12 mouse cellular contexts compared by ENCODE assay signal in the genomic region with DNA sequence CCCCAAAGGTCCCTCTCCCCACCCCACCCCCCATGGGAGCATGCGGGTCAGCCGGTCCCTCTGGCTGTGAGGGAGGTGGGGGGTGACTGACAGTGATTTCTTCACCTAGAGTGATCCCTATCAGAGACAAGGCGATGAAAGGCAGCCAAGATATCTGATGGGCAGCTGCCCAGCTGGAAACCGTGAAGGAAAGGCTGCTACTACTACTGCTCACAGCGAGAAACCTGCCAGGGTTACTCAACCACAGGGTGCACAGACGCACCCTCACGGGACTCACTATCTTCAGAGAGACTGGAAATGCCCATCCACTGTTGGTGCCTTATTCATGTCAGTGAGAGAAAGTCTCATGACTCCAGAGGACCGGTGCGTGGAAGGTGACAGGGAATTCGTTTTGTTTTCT. TPM values are rescaled to one million over a fixed set of nuclear protein-coding genes. Genes with fewer than 3 reads are reported as not detected.
DNase-seq lines count a peak whose midpoint lies in the region; ATAC-seq and TF ChIP-seq lines count a peak whose summit lies in the region.
"Had no signal": no experiment of that assay in that cellular context is flagged by ENCODE, and none has a peak within 500 bp of the region (broad histone marks: within the 10 kb centered on the region; RNA-seq: fewer than 3 reads in every experiment).

No protein-coding gene starts in this region.

- H3K27ac ChIP-seq in kidney, postnatal 0 days = no peak overlapping the region
- no peak overlapping the region for H3K27ac ChIP-seq in kidney, adult 2 months (ENCODE audit: insufficient read depth, low read depth, low read length)
- H3K27ac ChIP-seq: hindbrain, embryonic 15.5 days had no signal

- WGBS in kidney, postnatal 0 days = 47% methylated on average over 10 of the region's 10 CpGs
- 69% methylated on average over 10 of the region's 10 CpGs for WGBS in kidney, adult 2 months

- peaks cover 28% of the 10 kb centered on the region for H3K4me1 ChIP-seq in kidney, postnatal 0 days (replicated peaks; ENCODE audit: insufficient read depth, low read length)
- H3K4me1 ChIP-seq in kidney, adult 2 months (ENCODE audit: control insufficient read depth, insufficient read depth, low read length) = no peaks in the 10 kb centered on the region

- peak overlapping the region; percentile 53; the same call in 1 of the 2 replicates for H3K4me2 ChIP-seq in kidney, postnatal 0 days (ENCODE audit: low read length)

- no peak for ATAC-seq in kidney, postnatal 0 days (replicated peaks; ENCODE audit: low FRiP score, low read depth)

- no peak for TF ChIP-seq POLR2A in kidney, adult 2 months (IDR thresholded peaks at IDR 0.05; ENCODE audit: low read depth, low read length)

- H3K27me3 ChIP-seq in kidney, postnatal 0 days (ENCODE audit: insufficient read depth, low read length) = peaks cover 19% of the 10 kb centered on the region
- H3K27me3 ChIP-seq in kidney, adult 2 months (replicated peaks; ENCODE audit: control insufficient read depth, insufficient read depth, low read length) = no peaks in the 10 kb centered on the region

- no peak overlapping the region for H3K9ac ChIP-seq in kidney, postnatal 0 days (ENCODE audit: low read depth, low read length)

- TF ChIP-seq CTCF in kidney, postnatal 0 days (IDR thresholded peaks at IDR 0.05; ENCODE audit: low read depth) = no peak
- no peak for TF ChIP-seq CTCF in kidney, adult 2 months (conservative IDR thresholded peaks at IDR 0.05; ENCODE audit: insufficient read depth, insufficient read length, low read depth, low read length)

- peak; percentile 70 for DNase-seq in adrenal gland, postnatal 10 days
- DNase-seq in adrenal gland, adult 18-20 months (ENCODE audit: low spot score in 2 of 2) = no peak
- no peak for DNase-seq in kidney, postnatal 0 days (ENCODE audit: low spot score)
- DNase-seq in kidney, adult 2 months = no peak
- peak; percentile 35 for DNase-seq in 416B (ENCODE audit: low read depth)
- peak; percentile 90 for DNase-seq in gonadal fat pad, adult 2 months (ENCODE audit: low read depth)
- DNase-seq in frontal cortex, adult 2 months (ENCODE audit: extremely low spot score in 1 of 2, low spot score in 1 of 2) = no peak
- no peak for DNase-seq in layer of hippocampus, adult 11-12 months (ENCODE audit: low spot score)
- DNase-seq: gastrocnemius, postnatal 14 days had no signal

- no peaks in the 10 kb centered on the region for H3K36me3 ChIP-seq in kidney, postnatal 0 days (ENCODE audit: insufficient read depth, low read length)
- H3K36me3 ChIP-seq in kidney, adult 2 months (ENCODE audit: control insufficient read depth, insufficient read depth, low read length) = no peaks in the 10 kb centered on the region
- H3K36me3 ChIP-seq: embryonic facial prominence, embryonic 15.5 days; hindbrain, embryonic 15.5 days had no signal

- no peaks in the 10 kb centered on the region for H3K9me3 ChIP-seq in kidney, postnatal 0 days (replicated peaks; ENCODE audit: low read length)
- H3K9me3 ChIP-seq: embryonic facial prominence, embryonic 15.5 days; hindbrain, embryonic 15.5 days had no signal

- no peak overlapping the region for H3K4me3 ChIP-seq in kidney, postnatal 0 days (replicated peaks; ENCODE audit: low read depth, low read length)
- H3K4me3 ChIP-seq in kidney, adult 2 months (ENCODE audit: insufficient read depth, low read depth, low read length) = no peak overlapping the region

RNA-seq across cellular contexts. Expression of a gene that starts 4.8 kb away (rescaled TPM):
- total RNA-seq in adrenal gland, postnatal 10 days (2021) = 10 to 100 TPM; 22.5 to 25.9 TPM
- total RNA-seq in adrenal gland, adult 18-20 months (2021) = 10 to 100 TPM; 14.6 to 16.8 TPM
- 41.6 and 46.6 TPM in 2 replicates for polyA plus RNA-seq in kidney, postnatal 0 days (2015; fragmentation: Nextera tagmentation; extraction: Ambion mirVana)
- 104 and 112 TPM in 2 replicates for polyA plus RNA-seq in kidney, adult 2 months (2012; rRNA removed)
- polyA plus RNA-seq in gonadal fat pad, adult 2 months (2012; rRNA removed) = 19.6 and 21.0 TPM in 2 replicates
- 6.1 and 6.3 TPM in 2 replicates for polyA plus RNA-seq in frontal cortex, adult 2 months (2012; rRNA removed)

RNA-seq across cellular contexts. Expression of a gene that starts 11.8 kb away (rescaled TPM):
- total RNA-seq in adrenal gland, postnatal 10 days (2021) = under 1 TPM; 0.18 to 0.30 TPM
- total RNA-seq in adrenal gland, adult 18-20 months (2021) = under 1 TPM; 0.06 to 0.13 TPM
- 1.5 and 2.0 TPM in 2 replicates for polyA plus RNA-seq in kidney, postnatal 0 days (2015; fragmentation: Nextera tagmentation; extraction: Ambion mirVana)
- 0.91 and 0.95 TPM in 2 replicates for polyA plus RNA-seq in kidney, adult 2 months (2012; rRNA removed)
- polyA plus RNA-seq in gonadal fat pad, adult 2 months (2012; rRNA removed) = 1.5 and 2.2 TPM in 2 replicates
- 0.50 and 0.62 TPM in 2 replicates for polyA plus RNA-seq in frontal cortex, adult 2 months (2012; rRNA removed)
- total RNA-seq: neutrophil, adult 5-6 weeks had no signal

RNA-seq across cellular contexts. Expression of a gene that starts 16.2 kb away (rescaled TPM):
- total RNA-seq in adrenal gland, postnatal 10 days (2021) = 1 to 10 TPM; 1.0 to 1.1 TPM
- total RNA-seq in adrenal gland, adult 18-20 months (2021) = under 1 TPM; 0.60 to 0.74 TPM
- polyA plus RNA-seq in kidney, postnatal 0 days (2015; fragmentation: Nextera tagmentation; extraction: Ambion mirVana) = 1.0 and 1.2 TPM in 2 replicates
- 1.9 and 2.5 TPM in 2 replicates for polyA plus RNA-seq in kidney, adult 2 months (2012; rRNA removed)
- 4.9 and 7.7 TPM in 2 replicates for polyA plus RNA-seq in gonadal fat pad, adult 2 months (2012; rRNA removed)
- 0.82 TPM in 2 replicates for polyA plus RNA-seq in frontal cortex, adult 2 months (2012; rRNA removed)
- total RNA-seq: gastrocnemius, postnatal 14 days had no signal

RNA-seq across cellular contexts. Expression of a gene that starts 16.4 kb away (rescaled TPM):
- total RNA-seq in adrenal gland, postnatal 10 days (2021) = 100 to 1,000 TPM; 137 to 139 TPM
- 100 to 1,000 TPM; 128 to 134 TPM for total RNA-seq in adrenal gland, adult 18-20 months (2021)
- 71.9 and 79.6 TPM in 2 replicates for polyA plus RNA-seq in kidney, postnatal 0 days (2015; fragmentation: Nextera tagmentation; extraction: Ambion mirVana)
- polyA plus RNA-seq in kidney, adult 2 months (2012; rRNA removed) = 137 and 138 TPM in 2 replicates
- polyA plus RNA-seq in gonadal fat pad, adult 2 months (2012; rRNA removed) = 72.0 and 90.4 TPM in 2 replicates
- 60.2 and 66.3 TPM in 2 replicates for polyA plus RNA-seq in frontal cortex, adult 2 months (2012; rRNA removed)

RNA-seq across cellular contexts. Expression of a gene that starts 25.5 kb away (rescaled TPM):
- 10 to 100 TPM; 10.2 to 13.2 TPM for total RNA-seq in adrenal gland, postnatal 10 days (2021)
- 1 to 10 TPM; 5.2 to 6.6 TPM for total RNA-seq in adrenal gland, adult 18-20 months (2021)
- polyA plus RNA-seq in kidney, postnatal 0 days (2015; fragmentation: Nextera tagmentation; extraction: Ambion mirVana) = 6.6 and 7.6 TPM in 2 replicates
- polyA plus RNA-seq in kidney, adult 2 months (2012; rRNA removed) = 9.0 and 9.1 TPM in 2 replicates
- 30.5 and 35.6 TPM in 2 replicates for polyA plus RNA-seq in gonadal fat pad, adult 2 months (2012; rRNA removed)
- polyA plus RNA-seq in frontal cortex, adult 2 months (2012; rRNA removed) = 11.2 and 14.0 TPM in 2 replicates

Comparison
In these comparisons a context has a peak if more than half of its experiments do, and no peak if none do; other contexts are left out.
1. DNase-seq: peak in adrenal gland, postnatal 10 days (single experiment), 416B (single experiment) and gonadal fat pad, adult 2 months (single experiment); none in adrenal gland, adult 18-20 months (0 of 2), kidney, postnatal 0 days (single experiment), kidney, adult 2 months (single experiment), frontal cortex, adult 2 months (0 of 2) and layer of hippocampus, adult 11-12 months (single experiment).